Mouse (Mus musculus) testis, adult 2 months (tissue): Measurements from ENCODE around the gene Akap11. TPM values are rescaled to one million over a fixed set of nuclear protein-coding genes. Genes with fewer than 3 reads are reported as not detected.

ENCODE experiments used
- H3K27ac ChIP-seq: fragments of 200-500 bp; 2 replicates; pipeline ENCODE4 v1.5.1; 2012; ENCODE audit warnings: low read depth, low read length; ENCODE audit not compliant: control insufficient read depth, insufficient read depth
- H3K27me3 ChIP-seq: fragments of 200-500 bp; 2 replicates; pipeline ENCODE4 v1.6.1; 2012; ENCODE audit warnings: mild to moderate bottlenecking, low read length, moderate library complexity; ENCODE audit not compliant: control insufficient read depth, insufficient read depth
- H3K36me3 ChIP-seq: fragments of 200-500 bp; 2 replicates; pipeline ENCODE4 v1.6.1; 2012; ENCODE audit warnings: mild to moderate bottlenecking, low read length; ENCODE audit not compliant: control insufficient read depth, insufficient read depth
- H3K4me1 ChIP-seq: fragments of 200-500 bp; 2 replicates; pipeline ENCODE4 v1.6.1; 2012; ENCODE audit warnings: low read length; ENCODE audit not compliant: control insufficient read depth, insufficient read depth
- H3K4me3 ChIP-seq: fragments of 200-500 bp; 2 replicates; pipeline ENCODE4 v1.5.1; 2012; ENCODE audit warnings: low read depth, mild to moderate bottlenecking, low read length, moderate library complexity, mixed read lengths; ENCODE audit not compliant: control insufficient read depth
- CTCF ChIP-seq: fragments of 200-500 bp; IDR thresholded peaks from 2 replicates; pipeline ENCODE4 v1.5.1; 2012; ENCODE audit warnings: low read depth, mild to moderate bottlenecking, inconsistent platforms, low read length, moderate library complexity; ENCODE audit not compliant: control insufficient read depth, insufficient read depth, insufficient replicate concordance
- POLR2A ChIP-seq: fragments of 200-500 bp; IDR thresholded peaks from 2 replicates; pipeline ENCODE4 v1.6.1; 2012; ENCODE audit warnings: low read depth, mild to moderate bottlenecking, inconsistent platforms, low read length, moderate library complexity; ENCODE audit not compliant: control insufficient read depth
- polyA plus RNA-seq: library from polyadenylated mRNA; depleted of rRNA; stranded (reverse); fragments of >200 nt; gene quantifications from 2 replicates; pipeline ENCODE4 v1.2.3, GENCODE M21; 2012; rRNA removed

Gene Akap11
- polyA plus RNA-seq, 1 experiment, result 7.4 TPM

DNA sequence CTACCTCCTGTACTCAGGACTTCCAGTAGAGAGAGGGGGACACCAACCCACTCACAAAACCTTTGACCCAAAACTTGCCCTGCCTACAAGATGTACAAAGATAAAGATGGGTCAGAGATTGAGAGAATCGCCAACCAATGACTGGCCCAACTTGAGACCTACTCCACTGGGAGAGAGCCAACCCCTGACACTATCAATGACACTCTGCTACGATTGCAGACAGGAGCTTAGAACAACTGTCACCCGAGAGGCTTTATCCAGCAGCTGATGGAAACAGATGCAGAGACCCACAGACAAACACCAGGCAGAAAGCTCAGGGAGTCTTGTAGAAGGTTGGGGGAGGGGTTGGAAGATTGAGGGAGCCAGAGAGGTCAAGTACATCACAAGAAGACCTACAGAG lies 89.1 kb downstream of the Akap11 start:
- H3K27me3 ChIP-seq, result no peaks in the 10 kb centered on the region
- no peak for TF ChIP-seq CTCF
- TF ChIP-seq POLR2A, result no peak

More for the DNA sequence above, 89.1 kb downstream of the Akap11 start:
- no peak overlapping the region for H3K4me3 ChIP-seq
- no peak overlapping the region for H3K27ac ChIP-seq
- H3K36me3 ChIP-seq, result no peaks in the 10 kb centered on the region
- H3K4me1 ChIP-seq, result peaks cover 6% of the 10 kb centered on the region

Other genes with a start within 250 kb of the Akap11 start
- 0.04 TPM in 1 of 2 replicates, not detected in the other for gene Tnfsf11, start 228.8 kb downstream of the Akap11 start, polyA plus RNA-seq
- 49.3 and 55.0 TPM in 2 replicates for gene Dgkh, start 196.0 kb upstream of the Akap11 start, polyA plus RNA-seq